Mouse (Mus musculus) forebrain, embryonic 16.5 days (tissue): Measurements from ENCODE around the gene Psmc3ip. TPM values are rescaled to one million over a fixed set of nuclear protein-coding genes. Genes with fewer than 3 reads are reported as not detected.

Experiments used
- ATAC-seq: fragments of 200-750 bp; cut with Nextera tagmentation; 2 replicates; pipeline ENCODE4 v1.8.0; 2017; ENCODE audit warnings: mild to moderate bottlenecking, moderate library complexity
- H3K27ac ChIP-seq: fragments of 300-500 bp; sonication (generic); 2 replicates; pipeline ENCODE4 v1.5.1; 2014; ENCODE audit warnings: low read length, control low read depth
- H3K27me3 ChIP-seq: fragments of 300-500 bp; sonication (generic); replicated peaks from 2 replicates; pipeline ENCODE4 v1.6.1; 2014; ENCODE audit warnings: low read length; ENCODE audit not compliant: control insufficient read depth, insufficient read depth
- H3K36me3 ChIP-seq: fragments of 300-500 bp; sonication (generic); 2 replicates; pipeline ENCODE4 v1.6.1; 2014; ENCODE audit not compliant: control insufficient read depth, insufficient read depth
- H3K4me1 ChIP-seq: fragments of 300-500 bp; sonication (generic); replicated peaks from 2 replicates; pipeline ENCODE4 v1.6.1; 2014; ENCODE audit warnings: low read length; ENCODE audit not compliant: control insufficient read depth, insufficient read depth
- H3K4me2 ChIP-seq: fragments of 300-500 bp; sonication (generic); 2 replicates; pipeline ENCODE4 v1.6.1; 2014; ENCODE audit warnings: mild to moderate bottlenecking, low read length, control low read depth
- H3K4me3 ChIP-seq: fragments of 300-500 bp; sonication (generic); replicated peaks from 2 replicates; pipeline ENCODE4 v1.5.1; 2014; ENCODE audit warnings: mild to moderate bottlenecking, low read length, control low read depth
- H3K9ac ChIP-seq: fragments of 300-500 bp; sonication (generic); replicated peaks from 2 replicates; pipeline ENCODE4 v1.6.1; 2014; ENCODE audit warnings: low read depth, low read length, control low read depth
- H3K9me3 ChIP-seq: fragments of 300-500 bp; sonication (generic); 2 replicates; pipeline ENCODE4 v1.6.1; 2016; ENCODE audit warnings: low read length; ENCODE audit not compliant: control insufficient read depth
- WGBS: fragments of 180-500 bp; shearing (Covaris S2); extraction: QIAGEN DNeasy Blood & Tissue Kit; methylation state at CpG from one replicate; pipeline ENCODE4 v1.1.7; 2014; 5-methylcytosine and 5-hydroxymethylcytosine counted together
- polyA plus RNA-seq: library from polyadenylated mRNA; unstranded; fragments of >200 nt; fragmentation: Nextera tagmentation; extraction: Ambion mirVana; gene quantifications from 2 replicates; pipeline ENCODE4 v1.2.1, GENCODE M21; 2015

The Psmc3ip gene
- polyA plus RNA-seq, 1 experiment from 2014 or later: 43.6 TPM

GRCm38 (mm10) chr11:101119761-101120544 lies 24.7 kb upstream of the Psmc3ip start, which contains the start of the genes Retreg3 and Tubg1:
TSS of gene Retreg3 (minus strand) at chr11:101119893.
TSS of gene Tubg1 (plus strand) at chr11:101119938.
- Histone ChIP-seq H3K4me1 (peaks cover 39% of the 10 kb centered on the region), H3K4me3 (peak within 1 kb of the TSS; percentile 91)
- ATAC-seq: peak; percentile 98

GRCm38 (mm10) chr11:101119131-101119760 lies 24.0 kb upstream of the Psmc3ip start:
- ATAC-seq: peak; percentile 67
- WGBS: under 1% methylated on average over 39 of the region's 39 CpGs
- peaks cover 42% of the 10 kb centered on the region for H3K4me1 ChIP-seq
- peaks cover 6% of the 10 kb centered on the region; the same call in 1 of the 2 replicates for H3K36me3 ChIP-seq
- peak overlapping the region; percentile 91 for H3K4me3 ChIP-seq
- peak overlapping the region; percentile 87 for H3K27ac ChIP-seq
- H3K4me2 ChIP-seq: peak overlapping the region; percentile 95
- no peaks in the 10 kb centered on the region for H3K9me3 ChIP-seq
- no peaks in the 10 kb centered on the region for H3K27me3 ChIP-seq
- H3K9ac ChIP-seq: peak overlapping the region; percentile 97

More at GRCm38 (mm10) chr11:101119761-101120544, 24.7 kb upstream of the Psmc3ip start, which contains the start of the genes Retreg3 and Tubg1:
- H3K36me3 ChIP-seq: peaks cover 6% of the 10 kb centered on the region; the same call in 1 of the 2 replicates
- no peaks in the 10 kb centered on the region for H3K27me3 ChIP-seq
- H3K27ac ChIP-seq: peak within 1 kb of the TSS; percentile 92
- WGBS: under 1% methylated on average over 61 of the region's 61 CpGs
- peak within 1 kb of the TSS; percentile 99 for H3K4me2 ChIP-seq
- peak within 1 kb of the TSS; percentile 97 for H3K9ac ChIP-seq
- H3K9me3 ChIP-seq: no peaks in the 10 kb centered on the region

DNA sequence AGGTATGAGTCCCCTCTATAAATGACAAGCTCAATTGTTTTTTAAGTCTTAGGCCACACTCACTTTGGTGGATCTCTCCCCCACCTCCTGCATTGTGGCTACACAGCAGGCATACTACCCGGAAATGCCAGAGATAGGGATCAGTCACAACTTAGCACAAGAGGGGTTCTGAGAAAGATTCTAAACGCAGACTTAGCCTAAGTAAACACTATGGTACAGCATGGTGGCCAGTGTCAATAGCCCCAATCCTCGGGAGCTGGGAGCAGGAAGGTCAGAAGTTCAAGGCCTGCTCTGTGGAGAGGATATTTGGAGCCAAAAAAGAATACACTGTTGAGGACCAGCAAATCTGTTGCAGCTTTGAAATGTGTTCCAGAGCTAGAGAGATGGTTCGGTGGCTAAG lies 22.9 kb upstream of the Psmc3ip start:
- WGBS: 65% methylated on average over 4 of the region's 4 CpGs
- H3K4me3 ChIP-seq: no peak overlapping the region; the same call in none of the 2 replicates
- peaks cover 6% of the 10 kb centered on the region; the same call in 1 of the 2 replicates for H3K36me3 ChIP-seq
- no peak overlapping the region for H3K9ac ChIP-seq
- H3K27ac ChIP-seq: no peak overlapping the region
- no peaks in the 10 kb centered on the region for H3K27me3 ChIP-seq
- H3K4me2 ChIP-seq: peak overlapping the region; percentile 95
- no peaks in the 10 kb centered on the region for H3K9me3 ChIP-seq
- peaks cover 42% of the 10 kb centered on the region for H3K4me1 ChIP-seq
- no peak for ATAC-seq

DNA sequence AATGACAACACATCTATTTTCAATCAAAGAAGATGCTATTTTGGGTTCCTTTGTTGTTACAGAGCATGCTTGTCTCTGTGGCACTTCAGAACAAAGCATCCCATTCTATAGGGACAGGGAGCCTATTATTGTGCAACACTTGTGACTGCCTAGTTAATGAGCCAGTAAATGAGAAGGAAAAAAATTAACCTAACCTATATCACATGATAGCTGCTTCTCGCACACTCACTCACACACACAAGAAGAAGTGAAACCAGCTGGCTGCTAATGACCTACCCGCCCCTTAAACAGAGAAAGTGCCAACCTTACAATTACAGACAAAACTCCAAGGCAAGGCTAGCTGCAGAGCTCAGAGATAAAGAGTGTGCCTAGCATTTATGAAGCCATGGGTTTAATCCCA lies 20.3 kb upstream of the Psmc3ip start:
- WGBS: 12% methylated on average over 2 of the region's 2 CpGs
- H3K27ac ChIP-seq: no peak overlapping the region
- H3K4me2 ChIP-seq: no peak overlapping the region
- H3K4me1 ChIP-seq: peaks cover 35% of the 10 kb centered on the region
- H3K9me3 ChIP-seq: no peaks in the 10 kb centered on the region
- no peak overlapping the region for H3K4me3 ChIP-seq
- H3K9ac ChIP-seq: no peak overlapping the region
- ATAC-seq: no peak
- peaks cover 2% of the 10 kb centered on the region; the same call in 1 of the 2 replicates for H3K36me3 ChIP-seq
- H3K27me3 ChIP-seq: no peaks in the 10 kb centered on the region

GRCm38 (mm10) chr11:101112186-101112585 lies 16.9 kb upstream of the Psmc3ip start:
- Histone ChIP-seq H3K4me3 (no peak overlapping the region), H3K36me3 (peaks cover 2% of the 10 kb centered on the region; the same call in 1 of the 2 replicates), H3K9me3 (no peaks in the 10 kb centered on the region), H3K4me2 (no peak overlapping the region), H3K27me3 (no peaks in the 10 kb centered on the region), H3K9ac (no peak overlapping the region), H3K27ac (no peak overlapping the region), H3K4me1 (peaks cover 16% of the 10 kb centered on the region)
- 87% methylated on average over 3 of the region's 3 CpGs for WGBS
- ATAC-seq: no peak

DNA sequence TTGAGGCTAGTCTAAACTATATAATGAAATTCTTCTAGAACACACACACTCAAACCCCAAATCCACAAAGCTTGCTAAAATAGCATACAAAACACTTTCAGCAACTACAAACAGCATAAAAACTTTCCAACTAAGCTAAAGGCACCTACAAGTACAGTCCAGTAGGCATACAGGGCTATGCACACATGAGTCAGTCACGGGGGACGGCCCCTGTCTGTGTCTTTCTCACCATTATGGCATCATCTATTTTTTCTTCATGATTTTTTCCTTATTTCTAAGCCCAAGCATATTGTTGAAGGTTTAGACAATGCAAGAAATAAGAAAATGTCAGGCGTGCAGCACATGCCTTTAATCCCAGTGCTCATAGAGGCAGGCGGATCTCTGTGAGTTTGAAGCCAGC lies 15.9 kb upstream of the Psmc3ip start:
- H3K27ac ChIP-seq: no peak overlapping the region
- no peaks in the 10 kb centered on the region for H3K27me3 ChIP-seq
- H3K4me1 ChIP-seq: peaks cover 11% of the 10 kb centered on the region
- H3K9me3 ChIP-seq: no peaks in the 10 kb centered on the region
- WGBS: 91% methylated on average over 4 of the region's 4 CpGs
- no peak for ATAC-seq
- no peaks in the 10 kb centered on the region for H3K36me3 ChIP-seq
- H3K4me2 ChIP-seq: no peak overlapping the region
- no peak overlapping the region for H3K4me3 ChIP-seq
- H3K9ac ChIP-seq: no peak overlapping the region

DNA sequence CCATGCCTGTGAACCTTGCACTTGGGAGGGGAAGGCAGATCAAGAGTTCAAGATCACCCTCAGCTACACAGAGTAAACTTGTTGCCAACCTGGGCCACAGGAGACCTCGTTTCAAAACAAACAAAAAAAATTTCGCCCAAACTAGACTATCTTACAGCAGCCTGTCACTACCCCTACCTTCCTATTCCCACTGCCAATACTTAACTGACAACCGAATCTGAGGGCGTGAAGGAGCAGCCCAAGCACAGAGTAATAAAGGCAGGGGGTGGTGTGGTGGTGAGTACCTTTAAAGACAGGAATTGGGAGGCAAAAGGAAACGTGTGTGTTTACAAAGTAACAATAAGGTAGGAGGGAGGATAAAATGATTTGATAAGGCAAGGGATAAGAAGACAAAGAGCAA lies 15.5 kb upstream of the Psmc3ip start:
- no peak for ATAC-seq
- H3K36me3 ChIP-seq: no peaks in the 10 kb centered on the region
- no peak overlapping the region for H3K4me3 ChIP-seq
- no peaks in the 10 kb centered on the region for H3K9me3 ChIP-seq
- H3K27ac ChIP-seq: no peak overlapping the region
- no peak overlapping the region for H3K4me2 ChIP-seq
- no peak overlapping the region for H3K9ac ChIP-seq
- H3K4me1 ChIP-seq: peaks cover 6% of the 10 kb centered on the region
- 76% methylated on average over 5 of the region's 5 CpGs for WGBS
- H3K27me3 ChIP-seq: no peaks in the 10 kb centered on the region

- H3K36me3 ChIP-seq: no peaks in the 10 kb centered on the region
- WGBS: 59% methylated on average over 4 of the region's 4 CpGs
- no peak for ATAC-seq
- no peak overlapping the region for H3K4me3 ChIP-seq
- H3K27ac ChIP-seq: no peak overlapping the region
- H3K4me2 ChIP-seq: no peak overlapping the region
- no peaks in the 10 kb centered on the region for H3K4me1 ChIP-seq
- no peaks in the 10 kb centered on the region for H3K27me3 ChIP-seq
- H3K9ac ChIP-seq: no peak overlapping the region
- H3K9me3 ChIP-seq: no peaks in the 10 kb centered on the region
Measured at GRCm38 (mm10) chr11:101109351-101109750, 14.1 kb upstream of the Psmc3ip start.

DNA sequence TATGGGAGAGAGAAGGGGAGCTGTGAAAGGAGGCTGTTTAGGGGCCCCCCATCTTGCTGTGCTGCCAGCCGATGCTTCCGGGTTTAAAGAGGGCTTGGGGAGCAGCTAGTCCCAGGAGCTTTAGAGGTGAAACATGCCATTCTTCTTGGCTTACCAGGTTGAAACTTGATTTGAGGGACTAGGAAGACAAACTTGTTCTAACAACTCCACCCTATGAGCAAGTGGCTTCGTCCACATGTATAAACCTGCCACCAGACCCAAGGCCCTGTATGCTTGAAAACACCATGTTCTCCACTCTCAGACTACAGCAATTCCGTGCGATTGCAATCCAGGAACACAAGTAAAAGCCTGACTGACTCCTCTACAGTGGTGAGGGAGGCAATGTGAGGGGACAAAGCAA lies 7.8 kb upstream of the Psmc3ip start:
- Histone ChIP-seq H3K4me1 (no peaks in the 10 kb centered on the region), H3K27ac (no peak overlapping the region), H3K4me2 (no peak overlapping the region), H3K9ac (no peak overlapping the region), H3K36me3 (peaks cover 30% of the 10 kb centered on the region), H3K9me3 (no peaks in the 10 kb centered on the region), H3K27me3 (no peaks in the 10 kb centered on the region), H3K4me3 (no peak overlapping the region)
- 92% methylated on average over 5 of the region's 5 CpGs for WGBS
- no peak for ATAC-seq
